Mouse (Mus musculus): ENCODE measurements around the gene Clec4f. TPM values are rescaled to one million over a fixed set of nuclear protein-coding genes. Genes with fewer than 3 reads are reported as not detected.
"Not testable (repeated sequence)": the region's sequence is repeated elsewhere in the genome, so short reads cannot be mapped to it uniquely, and the experiment has no call there.

Clec4f gene
- total RNA-seq, 2 experiments from 2014 or later = not detected

DNA sequence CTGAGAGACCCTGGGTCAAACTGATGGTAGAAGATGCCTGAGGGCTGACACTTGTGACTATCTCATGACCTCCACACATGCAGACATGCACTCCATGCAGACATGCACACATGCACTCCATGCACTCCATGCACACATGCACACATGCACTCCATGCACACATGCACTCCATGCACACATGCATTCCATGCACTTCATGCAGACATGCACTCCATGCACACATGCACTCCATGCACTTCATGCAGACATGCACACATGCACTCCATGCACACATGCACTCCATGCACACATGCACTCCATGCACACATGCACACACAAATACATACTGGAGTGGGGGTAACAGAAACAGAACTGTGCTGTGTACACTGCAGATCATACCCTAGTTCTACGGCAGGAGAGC, 20.7 kb downstream of the Clec4f start:
- no peak for ATAC-seq (replicated peaks; ENCODE audit: low FRiP score, poor library complexity, severe bottlenecking)

DNA sequence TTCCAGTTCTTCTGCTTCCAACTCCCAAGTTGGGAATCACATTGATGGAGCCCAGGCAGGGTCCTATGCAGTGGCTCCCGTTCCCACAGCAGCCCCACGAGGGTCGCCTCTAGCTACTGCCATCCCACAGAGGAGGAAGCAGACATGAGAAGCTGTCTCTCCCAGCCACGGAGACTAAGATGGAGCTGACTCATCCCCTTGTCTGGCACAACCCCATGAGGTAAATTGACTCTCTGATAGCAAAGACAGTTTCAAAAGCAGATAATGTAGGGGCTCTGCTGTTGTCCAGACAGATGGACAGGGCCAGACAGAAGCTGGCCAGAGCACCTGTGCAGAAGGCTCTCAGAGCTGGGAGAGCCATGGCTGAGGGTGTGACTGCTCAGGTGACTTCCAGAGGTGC, 21.4 kb downstream of the Clec4f start:
- not testable (repeated sequence) for ATAC-seq (replicated peaks; ENCODE audit: low FRiP score, poor library complexity, severe bottlenecking)

DNA sequence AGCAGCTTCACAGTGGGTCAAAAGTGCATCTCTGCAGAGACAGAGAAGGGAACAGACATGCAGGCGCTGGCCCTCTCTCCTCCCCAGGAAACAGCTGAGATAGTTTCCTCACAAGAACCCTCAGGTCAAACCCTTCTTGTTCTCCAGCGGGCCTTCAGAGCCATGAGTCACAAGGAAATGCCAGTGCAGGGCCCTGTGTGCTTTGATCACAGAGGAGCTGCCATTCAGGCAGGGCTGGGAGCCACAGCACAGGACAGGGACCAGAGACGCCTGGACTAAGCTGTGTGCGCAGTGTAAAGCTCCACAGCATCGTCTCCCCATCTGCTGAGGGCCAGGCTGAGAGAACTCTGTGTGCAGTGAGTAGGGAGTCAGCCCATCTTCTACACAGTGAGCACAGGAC, 21.9 kb downstream of the Clec4f start:
- ATAC-seq (replicated peaks; ENCODE audit: low FRiP score, poor library complexity, severe bottlenecking) = not testable (repeated sequence)

DNA sequence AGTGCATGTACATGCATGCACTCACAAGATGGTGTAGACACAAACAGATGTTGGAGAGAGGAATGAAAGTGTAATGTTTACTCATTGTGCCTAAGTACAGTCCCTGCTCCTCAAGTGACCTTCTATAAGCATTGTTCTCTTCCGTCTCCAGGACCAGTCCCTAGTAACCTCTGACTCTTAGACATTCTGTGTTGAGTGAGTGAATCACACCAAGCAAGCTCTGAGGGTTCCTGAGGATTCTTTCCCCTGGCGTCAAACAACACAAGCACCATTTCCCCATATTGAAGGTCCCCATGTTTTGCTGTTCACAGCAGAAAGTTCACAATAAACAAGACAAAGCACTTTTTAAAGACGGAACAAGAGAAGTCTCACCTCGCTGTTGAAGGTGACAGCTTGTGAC, 24.2 kb downstream of the Clec4f start:
- no peak for ATAC-seq (replicated peaks; ENCODE audit: low FRiP score, poor library complexity, severe bottlenecking)

DNA sequence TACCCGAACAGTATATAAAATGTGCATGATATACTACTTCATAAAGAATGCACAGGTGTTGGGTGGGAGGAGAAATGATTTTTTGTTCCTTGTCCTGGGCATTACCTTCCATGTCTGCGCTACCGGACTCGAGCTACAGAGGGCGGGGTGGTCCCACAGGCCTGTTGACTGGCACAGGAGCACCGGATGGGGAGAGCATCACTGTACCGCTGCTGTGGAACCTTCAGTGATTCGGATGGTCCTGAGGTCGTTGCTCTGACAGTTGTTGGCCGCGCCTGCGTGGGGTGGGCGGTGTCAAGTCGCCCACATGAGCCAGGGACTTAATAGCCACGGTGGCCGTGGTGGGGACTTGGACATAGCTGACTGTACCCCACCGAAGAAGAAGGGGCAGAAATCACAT, 29.2 kb downstream of the Clec4f start:
- ATAC-seq (replicated peaks; ENCODE audit: low FRiP score, poor library complexity, severe bottlenecking) = no peak

DNA sequence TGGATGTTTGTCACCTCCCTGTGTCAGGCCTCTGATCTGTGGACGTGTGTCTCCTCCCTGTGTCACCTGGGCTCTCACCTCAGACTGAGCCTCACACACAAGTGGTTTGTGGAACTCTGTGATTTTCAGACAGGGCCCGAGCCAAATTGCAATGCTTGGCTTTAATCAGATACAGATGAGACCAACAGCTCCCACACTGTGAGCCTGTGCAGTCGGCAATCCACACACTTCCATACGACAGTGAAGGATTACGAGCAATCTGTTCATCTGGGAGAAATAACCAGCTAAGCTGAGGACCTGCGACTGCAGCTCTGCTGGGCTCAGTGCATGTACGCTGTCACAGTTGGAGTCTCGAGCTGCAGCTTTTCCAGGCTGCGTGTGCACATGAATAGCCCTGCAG, 36.0 kb downstream of the Clec4f start:
- ATAC-seq (replicated peaks; ENCODE audit: low FRiP score, poor library complexity, severe bottlenecking) = no peak

DNA sequence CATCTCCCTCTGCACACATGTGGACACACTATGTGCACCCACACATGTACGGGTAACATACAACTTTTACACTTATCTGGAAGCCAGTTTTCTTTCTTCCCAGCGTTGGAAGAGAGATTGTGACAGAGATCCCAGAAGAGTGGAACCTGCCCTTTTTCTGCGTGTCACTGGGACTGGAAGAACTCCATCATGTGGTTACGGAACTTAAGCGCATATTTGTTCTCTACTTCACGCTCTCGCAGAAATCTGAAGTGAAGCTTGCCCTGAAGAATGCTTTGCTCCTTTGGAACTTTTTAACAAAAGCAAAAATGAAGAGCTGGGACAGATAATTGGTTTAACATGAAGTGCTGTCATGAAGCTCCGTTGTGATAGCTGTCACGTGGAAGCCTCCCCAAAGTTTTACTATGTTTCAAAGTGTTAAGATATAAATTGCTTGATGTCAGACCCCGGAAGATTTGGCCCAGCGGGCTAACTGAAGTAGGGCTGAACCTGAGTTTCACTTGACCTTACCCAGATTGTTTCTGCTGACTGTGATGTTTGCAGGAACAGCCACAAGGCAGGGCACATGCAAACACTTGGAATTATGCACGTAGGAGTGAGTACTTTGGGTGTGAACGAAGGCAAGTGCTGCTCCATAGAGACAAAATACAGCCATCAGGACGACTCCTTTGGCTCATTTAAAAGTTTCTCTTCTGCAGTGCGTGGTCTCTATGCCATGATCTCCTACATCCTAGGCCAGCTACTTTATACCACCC, 38.2 kb downstream of the Clec4f start:
- ATAC-seq (replicated peaks; ENCODE audit: low FRiP score, poor library complexity, severe bottlenecking) = no peak

DNA sequence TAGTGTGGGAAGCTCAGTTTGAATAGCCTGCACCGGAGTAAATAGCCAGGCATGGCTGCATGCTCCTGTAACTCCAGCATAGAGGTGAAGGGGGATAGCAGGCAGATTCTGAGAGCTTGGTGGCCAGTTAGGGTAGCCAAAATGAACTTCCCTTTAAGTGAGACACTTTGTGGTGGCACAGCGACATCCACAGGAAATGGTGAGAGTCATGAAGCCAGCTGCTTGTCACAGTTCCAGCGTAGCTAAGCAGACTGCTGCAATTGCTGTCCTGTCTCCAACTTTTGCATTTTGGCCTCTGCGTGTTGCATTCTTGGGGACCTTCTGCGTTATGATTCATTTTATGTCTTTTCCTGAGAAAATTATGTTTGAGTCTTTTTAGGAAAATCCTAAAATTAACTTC, 39.5 kb downstream of the Clec4f start:
- ATAC-seq (replicated peaks; ENCODE audit: low FRiP score, poor library complexity, severe bottlenecking) = no peak

DNA sequence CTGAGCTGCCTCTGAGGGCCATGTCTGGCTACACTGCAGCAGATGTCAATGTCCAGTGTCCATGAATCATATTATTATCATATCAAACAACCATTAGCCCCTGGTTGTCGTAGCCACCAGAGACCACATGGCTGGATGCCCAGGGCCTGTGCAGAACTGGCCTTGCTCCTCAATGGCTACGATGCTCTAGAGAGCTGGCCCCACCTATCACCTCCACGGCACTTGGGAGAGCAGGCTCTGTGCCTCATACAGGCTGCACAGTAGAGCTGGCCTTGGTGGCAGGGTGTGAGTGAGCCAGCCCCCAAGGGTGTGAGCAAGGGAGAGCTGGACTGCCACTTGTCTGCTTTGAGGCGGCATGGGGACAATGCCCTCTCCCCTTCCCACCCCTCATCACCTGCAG, 41.5 kb downstream of the Clec4f start:
- no peak for ATAC-seq (replicated peaks; ENCODE audit: low FRiP score, poor library complexity, severe bottlenecking)

DNA sequence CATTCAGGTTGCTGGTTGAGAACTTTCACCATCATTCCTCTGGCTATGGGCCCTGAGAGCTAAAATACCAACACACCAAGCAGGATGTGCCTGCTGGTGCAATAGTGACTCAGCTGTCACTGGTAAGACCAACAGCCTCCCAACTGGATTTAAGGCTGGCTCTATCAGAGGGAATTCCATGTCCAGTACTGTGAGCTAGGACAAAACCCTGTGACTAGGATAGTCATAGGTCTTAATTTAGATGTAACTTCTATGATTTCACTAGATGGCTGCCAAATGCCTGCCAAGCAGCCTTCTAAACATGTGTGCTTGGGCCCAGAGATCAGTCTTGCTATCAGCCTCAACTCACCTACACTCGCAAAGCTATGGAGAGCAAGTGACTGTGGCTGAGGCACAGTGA, 43.0 kb downstream of the Clec4f start:
- no peak for ATAC-seq (replicated peaks; ENCODE audit: low FRiP score, poor library complexity, severe bottlenecking)

DNA sequence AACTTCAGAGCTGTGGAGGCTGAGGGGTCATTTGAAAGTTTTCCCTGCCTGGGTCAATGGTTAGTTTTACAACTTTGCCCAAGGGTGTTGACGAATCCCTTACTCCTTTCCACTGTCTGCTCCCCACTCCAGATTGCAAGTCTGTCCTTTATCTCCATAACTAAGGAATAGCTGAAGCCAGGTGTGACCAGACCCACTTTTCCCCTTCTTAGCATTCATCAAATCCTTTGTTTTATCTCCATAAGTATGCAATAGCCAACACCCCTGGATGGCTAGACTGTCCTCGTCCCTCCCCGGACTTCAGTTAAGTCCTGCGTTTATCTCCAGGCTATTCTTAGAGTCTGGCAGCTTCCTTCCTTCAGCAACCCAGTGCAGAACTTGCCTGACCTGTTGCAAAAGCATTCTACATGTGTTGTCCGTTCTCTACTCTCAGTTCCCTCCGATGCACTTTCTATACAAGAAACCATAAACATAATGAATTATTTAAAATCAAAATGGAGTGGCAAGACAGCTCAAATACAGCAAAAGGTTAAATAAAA, 56.3 kb downstream of the Clec4f start:
- ATAC-seq (replicated peaks; ENCODE audit: low FRiP score, poor library complexity, severe bottlenecking) = no peak

DNA sequence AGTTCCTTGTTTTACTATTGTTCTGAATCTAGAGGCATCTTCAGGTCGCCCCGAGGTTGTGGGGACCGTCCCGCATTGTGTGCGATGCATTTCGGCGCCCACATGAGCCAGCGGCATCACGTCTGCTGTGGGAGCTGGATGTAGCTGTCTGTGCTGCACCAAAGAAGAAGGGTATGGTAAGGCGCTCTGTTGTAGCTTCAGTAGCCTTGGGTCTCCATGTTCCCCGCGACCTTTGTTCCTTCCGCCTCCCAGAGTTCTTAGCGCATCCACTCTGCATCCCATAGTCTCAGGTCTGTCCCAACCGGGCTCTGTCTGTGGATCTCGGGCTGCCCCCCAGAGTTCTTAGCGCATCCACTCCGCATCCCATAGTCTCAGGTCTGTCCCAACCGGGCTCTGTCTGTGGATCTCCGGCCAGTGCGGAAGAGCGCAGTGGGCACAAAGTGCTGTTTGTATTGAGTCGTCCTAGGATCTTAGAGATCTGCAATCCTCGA, 56.9 kb downstream of the Clec4f start:
- ATAC-seq (replicated peaks; ENCODE audit: low FRiP score, poor library complexity, severe bottlenecking) = no peak

DNA sequence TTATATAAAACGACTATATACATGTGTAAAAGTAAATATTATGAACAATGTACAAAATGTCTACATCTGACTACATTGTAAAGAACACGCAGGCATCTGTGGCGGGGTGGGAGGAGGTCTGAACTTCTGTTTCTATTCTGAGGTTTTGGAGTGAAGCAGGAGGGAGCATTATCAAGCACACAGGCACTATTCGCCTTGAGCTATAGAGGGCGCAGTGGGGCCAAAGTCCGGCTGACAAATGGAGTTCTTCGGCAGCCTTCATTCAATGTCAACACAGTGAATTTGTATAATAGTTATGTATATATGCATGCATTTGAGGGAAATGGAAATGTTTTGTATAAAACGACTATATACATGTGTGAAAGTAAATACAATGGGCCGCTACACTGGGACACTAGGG, 57.3 kb downstream of the Clec4f start:
- ATAC-seq (replicated peaks; ENCODE audit: low FRiP score, poor library complexity, severe bottlenecking) = no peak

DNA sequence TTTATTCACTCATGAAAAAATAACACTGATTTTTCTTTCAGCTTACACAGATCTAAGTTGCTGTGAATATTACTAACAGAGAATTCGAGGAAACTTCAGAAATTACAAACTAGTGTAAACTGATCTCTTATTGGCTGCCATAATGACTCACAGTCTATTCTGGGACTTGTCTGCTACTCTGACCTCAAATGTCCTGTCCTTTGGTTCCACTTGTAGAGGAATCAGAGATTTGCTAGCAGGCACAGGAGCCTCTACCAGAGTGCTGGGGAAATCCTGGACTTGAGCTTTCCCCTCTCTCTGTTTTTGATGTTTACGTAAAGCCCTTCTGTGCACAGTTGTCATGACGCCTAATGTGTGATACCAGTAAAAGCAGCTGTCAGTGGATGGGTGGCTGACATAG, 58.0 kb downstream of the Clec4f start:
- ATAC-seq (replicated peaks; ENCODE audit: low FRiP score, poor library complexity, severe bottlenecking) = no peak

DNA sequence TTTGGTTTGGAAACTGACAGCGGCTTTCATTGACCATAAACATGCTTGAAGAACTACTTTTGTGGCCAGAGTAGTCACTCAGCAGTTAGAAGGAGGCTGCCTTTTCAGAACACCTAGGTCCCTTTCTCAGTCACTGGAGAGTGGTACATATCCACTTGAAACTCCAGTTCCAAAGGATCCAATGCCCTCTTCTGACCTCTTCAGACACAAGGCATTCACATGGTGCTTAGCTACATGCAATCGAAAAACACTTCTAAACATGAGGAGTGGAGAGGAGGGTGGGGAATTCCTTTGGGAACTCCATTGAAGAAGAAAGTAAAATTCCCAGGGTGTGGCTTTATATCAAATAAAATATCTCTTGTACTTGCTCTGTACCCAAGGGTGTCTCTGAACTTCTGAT, 61.0 kb downstream of the Clec4f start:
- ATAC-seq (replicated peaks; ENCODE audit: low FRiP score, poor library complexity, severe bottlenecking) = no peak

Other genes with a start within 250 kb of the Clec4f start
- gene Tet3, start 197.1 kb downstream of the Clec4f start, total RNA-seq (2015; ENCODE audit: low replicate concordance) = 29.6 and 35.1 TPM in 2 replicates
- 24.9 and 25.5 TPM in 2 replicates for gene Tet3, start 197.1 kb downstream of the Clec4f start, total RNA-seq (2017; ENCODE audit: low replicate concordance)
- 20.7 and 23.1 TPM in 2 replicates for gene Dguok, start 149.2 kb downstream of the Clec4f start, total RNA-seq (2015; ENCODE audit: low replicate concordance)
- 22.9 and 25.4 TPM in 2 replicates for gene Dguok, start 149.2 kb downstream of the Clec4f start, total RNA-seq (2017; ENCODE audit: low replicate concordance)
- gene Actg2, start 119.9 kb downstream of the Clec4f start, total RNA-seq (2015; ENCODE audit: low replicate concordance) = not detected in 2 replicates
- not detected in 2 replicates for gene Actg2, start 119.9 kb downstream of the Clec4f start, total RNA-seq (2017; ENCODE audit: low replicate concordance)
- 9.8 and 17.7 TPM in 2 replicates for gene Stambp, start 83.5 kb downstream of the Clec4f start, total RNA-seq (2015; ENCODE audit: low replicate concordance)
- gene Stambp, start 83.5 kb downstream of the Clec4f start, total RNA-seq (2017; ENCODE audit: low replicate concordance) = 2.5 and 4.3 TPM in 2 replicates
- not detected in 2 replicates for gene Cd207, start 21.7 kb upstream of the Clec4f start, total RNA-seq (2015; ENCODE audit: low replicate concordance)
- gene Cd207, start 21.7 kb upstream of the Clec4f start, total RNA-seq (2017; ENCODE audit: low replicate concordance) = not detected in 2 replicates
- gene Vax2, start 55.1 kb upstream of the Clec4f start, total RNA-seq (2015; ENCODE audit: low replicate concordance) = not detected in 2 replicates
- gene Vax2, start 55.1 kb upstream of the Clec4f start, total RNA-seq (2017; ENCODE audit: low replicate concordance) = not detected in 2 replicates
- not detected in 2 replicates for gene Atp6v1b1, start 86.8 kb upstream of the Clec4f start, total RNA-seq (2015; ENCODE audit: low replicate concordance)
- gene Atp6v1b1, start 86.8 kb upstream of the Clec4f start, total RNA-seq (2017; ENCODE audit: low replicate concordance) = not detected in 2 replicates
- gene Ankrd53, start 106.5 kb upstream of the Clec4f start, total RNA-seq (2015; ENCODE audit: low replicate concordance) = not detected in 2 replicates
- not detected in 2 replicates for gene Ankrd53, start 106.5 kb upstream of the Clec4f start, total RNA-seq (2017; ENCODE audit: low replicate concordance)
- gene Tex261, start 119.6 kb upstream of the Clec4f start, total RNA-seq (2015; ENCODE audit: low replicate concordance) = 14.2 and 28.2 TPM in 2 replicates
- 8.1 and 8.6 TPM in 2 replicates for gene Tex261, start 119.6 kb upstream of the Clec4f start, total RNA-seq (2017; ENCODE audit: low replicate concordance)
- 1.9 and 7.9 TPM in 2 replicates for gene Nagk, start 138.8 kb upstream of the Clec4f start, total RNA-seq (2015; ENCODE audit: low replicate concordance)
- gene Nagk, start 138.8 kb upstream of the Clec4f start, total RNA-seq (2017; ENCODE audit: low replicate concordance) = 3.5 and 3.9 TPM in 2 replicates
- gene Paip2b, start 175.6 kb upstream of the Clec4f start, total RNA-seq (2015; ENCODE audit: low replicate concordance) = 0.19 and 1.9 TPM in 2 replicates
- 2.7 and 3.5 TPM in 2 replicates for gene Paip2b, start 175.6 kb upstream of the Clec4f start, total RNA-seq (2017; ENCODE audit: low replicate concordance)
- 34.9 and 82.2 TPM in 2 replicates for gene Zfp638, start 210.9 kb upstream of the Clec4f start, total RNA-seq (2015; ENCODE audit: low replicate concordance)
- gene Zfp638, start 210.9 kb upstream of the Clec4f start, total RNA-seq (2017; ENCODE audit: low replicate concordance) = 82.6 and 96.5 TPM in 2 replicates

Measured in erythroblast, adult 5-6 weeks (primary cell).